Mouse (Mus musculus): ENCODE data around the gene Mapkapk2. TPM values are rescaled to one million over a fixed set of nuclear protein-coding genes. Genes with fewer than 3 reads are reported as not detected.

Mapkapk2 gene
- total and polyA plus RNA-seq, 3 experiments, result 196 to 363 (median 283) TPM

GRCm38 (mm10) chr1:131059411-131059810 is 38.2 kb downstream of the Mapkapk2 start:
- no peak overlapping the region for H3K9ac ChIP-seq (ENCODE audit: low read depth, low read length)
- H3K27me3 ChIP-seq (ENCODE audit: control insufficient read depth, insufficient read depth, low read length), result no peaks in the 10 kb centered on the region
- H3K36me3 ChIP-seq (ENCODE audit: control insufficient read depth, insufficient read depth, low read length), result peaks cover 4% of the 10 kb centered on the region; the same call in 1 of the 2 replicates
- intact Hi-C loops (cut with DNase I), result loop anchor here (10.0 kb wide), 1 partner anchor 515 kb away; no protein-coding TSS in a partner anchor
- peaks cover 2% of the 10 kb centered on the region; the same call in 1 of the 2 replicates for H3K79me2 ChIP-seq (replicated peaks; ENCODE audit: control insufficient read depth, insufficient read depth, low read length)
- H3K4me1 ChIP-seq (ENCODE audit: control insufficient read depth, insufficient read depth, low read length), result peaks cover 36% of the 10 kb centered on the region
- H3K27ac ChIP-seq, result no peak overlapping the region
- no peak overlapping the region for H3K4me3 ChIP-seq
- TF ChIP-seq POLR2A (IDR thresholded peaks at IDR 0.05; ENCODE audit: insufficient read depth, low read depth, low read length), result no peak
- TF ChIP-seq CTCF (IDR thresholded peaks at IDR 0.05), result no peak
- TF ChIP-seq EP300 (IDR thresholded peaks at IDR 0.05; ENCODE audit: insufficient read depth, low read depth, low read length), result no peak
- DNase-seq, result no peak
- WGBS, result 17% methylated on average over 1 of the region's 1 CpGs

GRCm38 (mm10) chr1:131058431-131058830 is 39.2 kb downstream of the Mapkapk2 start:
- no peak overlapping the region for H3K9ac ChIP-seq (ENCODE audit: low read depth, low read length)
- intact Hi-C loops (cut with DNase I), result loop anchor here (10.0 kb wide), 1 partner anchor 514 kb away; no protein-coding TSS in a partner anchor
- WGBS, result 51% methylated on average over 7 of the region's 7 CpGs
- no peak for DNase-seq
- TF ChIP-seq EP300 (IDR thresholded peaks at IDR 0.05; ENCODE audit: insufficient read depth, low read depth, low read length) (no peak), CTCF (IDR thresholded peaks at IDR 0.05) (no peak), POLR2A (IDR thresholded peaks at IDR 0.05; ENCODE audit: insufficient read depth, low read depth, low read length) (no peak)
- H3K27me3 ChIP-seq (ENCODE audit: control insufficient read depth, insufficient read depth, low read length), result no peaks in the 10 kb centered on the region
- no peaks in the 10 kb centered on the region; the same call in 1 of the 2 replicates for H3K79me2 ChIP-seq (replicated peaks; ENCODE audit: control insufficient read depth, insufficient read depth, low read length)
- peaks cover 4% of the 10 kb centered on the region; the same call in 1 of the 2 replicates for H3K36me3 ChIP-seq (ENCODE audit: control insufficient read depth, insufficient read depth, low read length)
- H3K27ac ChIP-seq, result no peak overlapping the region
- H3K4me1 ChIP-seq (ENCODE audit: control insufficient read depth, insufficient read depth, low read length), result peaks cover 28% of the 10 kb centered on the region
- no peak overlapping the region for H3K4me3 ChIP-seq

GRCm38 (mm10) chr1:131054251-131054650 is 43.4 kb downstream of the Mapkapk2 start:
- no peak for TF ChIP-seq POLR2A (IDR thresholded peaks at IDR 0.05; ENCODE audit: insufficient read depth, low read depth, low read length)
- no peak for TF ChIP-seq EP300 (IDR thresholded peaks at IDR 0.05; ENCODE audit: insufficient read depth, low read depth, low read length)
- no peak for TF ChIP-seq CTCF (IDR thresholded peaks at IDR 0.05)
- WGBS, result 81% methylated on average over 4 of the region's 4 CpGs
- no peaks in the 10 kb centered on the region for H3K27me3 ChIP-seq (ENCODE audit: control insufficient read depth, insufficient read depth, low read length)
- intact Hi-C loops (cut with DNase I), result loop anchor here (10.0 kb wide), 1 partner anchor 509 kb away; no protein-coding TSS in a partner anchor
- no peaks in the 10 kb centered on the region for H3K36me3 ChIP-seq (ENCODE audit: control insufficient read depth, insufficient read depth, low read length)
- no peak overlapping the region for H3K4me3 ChIP-seq
- no peaks in the 10 kb centered on the region for H3K79me2 ChIP-seq (replicated peaks; ENCODE audit: control insufficient read depth, insufficient read depth, low read length)
- H3K9ac ChIP-seq (ENCODE audit: low read depth, low read length), result no peak overlapping the region
- DNase-seq, result no peak
- no peak overlapping the region for H3K27ac ChIP-seq
- peaks cover 3% of the 10 kb centered on the region for H3K4me1 ChIP-seq (ENCODE audit: control insufficient read depth, insufficient read depth, low read length)

- Histone ChIP-seq H3K9ac (ENCODE audit: low read depth, low read length) (no peak overlapping the region), H3K27me3 (ENCODE audit: control insufficient read depth, insufficient read depth, low read length) (no peaks in the 10 kb centered on the region), H3K27ac (no peak overlapping the region), H3K36me3 (ENCODE audit: control insufficient read depth, insufficient read depth, low read length) (no peaks in the 10 kb centered on the region), H3K4me1 (ENCODE audit: control insufficient read depth, insufficient read depth, low read length) (peaks cover 1% of the 10 kb centered on the region; the same call in 1 of the 2 replicates), H3K79me2 (replicated peaks; ENCODE audit: control insufficient read depth, insufficient read depth, low read length) (no peaks in the 10 kb centered on the region), H3K4me3 (no peak overlapping the region)
- intact Hi-C loops (cut with DNase I), result loop anchor here (1.0 to 10.0 kb wide), 3 partner anchors 67 to 509 kb away; no protein-coding TSS in a partner anchor
- TF ChIP-seq POLR2A (IDR thresholded peaks at IDR 0.05; ENCODE audit: insufficient read depth, low read depth, low read length) (no peak), EP300 (IDR thresholded peaks at IDR 0.05; ENCODE audit: insufficient read depth, low read depth, low read length) (no peak), CTCF (IDR thresholded peaks at IDR 0.05) (no peak; the same call in 1 of the 2 replicates)
- 65% methylated on average over 4 of the region's 4 CpGs for WGBS
- DNase-seq, result no peak
These were observed 44.0 kb downstream of the Mapkapk2 start for GRCm38 (mm10) chr1:131053656-131054055.

GRCm38 (mm10) chr1:131053239-131053638 is 44.4 kb downstream of the Mapkapk2 start:
- Histone ChIP-seq H3K36me3 (ENCODE audit: control insufficient read depth, insufficient read depth, low read length) (no peaks in the 10 kb centered on the region), H3K4me3 (no peak overlapping the region), H3K9ac (ENCODE audit: low read depth, low read length) (no peak overlapping the region), H3K27me3 (ENCODE audit: control insufficient read depth, insufficient read depth, low read length) (no peaks in the 10 kb centered on the region), H3K4me1 (ENCODE audit: control insufficient read depth, insufficient read depth, low read length) (peaks cover 1% of the 10 kb centered on the region; the same call in 1 of the 2 replicates), H3K79me2 (replicated peaks; ENCODE audit: control insufficient read depth, insufficient read depth, low read length) (no peaks in the 10 kb centered on the region), H3K27ac (no peak overlapping the region)
- peak in 1 of 2 experiments; percentile 64 for DNase-seq
- intact Hi-C loops (cut with DNase I), result loop anchor here (1.0 to 10.0 kb wide), 3 partner anchors 66 to 508 kb away; no protein-coding TSS in a partner anchor
- 7% methylated on average over 8 of the region's 8 CpGs for WGBS
- peak; percentile 62; the same call in 1 of the 2 replicates for TF ChIP-seq EP300 (IDR thresholded peaks at IDR 0.05; ENCODE audit: insufficient read depth, low read depth, low read length)
- peak; percentile 82 for TF ChIP-seq CTCF (IDR thresholded peaks at IDR 0.05)
- TF ChIP-seq POLR2A (IDR thresholded peaks at IDR 0.05; ENCODE audit: insufficient read depth, low read depth, low read length), result no peak

- intact Hi-C loops (cut with DNase I), result loop anchor here (10.0 kb wide), 1 partner anchor 506 kb away; no protein-coding TSS in a partner anchor
- Histone ChIP-seq H3K79me2 (replicated peaks; ENCODE audit: control insufficient read depth, insufficient read depth, low read length) (no peaks in the 10 kb centered on the region), H3K36me3 (ENCODE audit: control insufficient read depth, insufficient read depth, low read length) (no peaks in the 10 kb centered on the region), H3K9ac (ENCODE audit: low read depth, low read length) (no peak overlapping the region), H3K27me3 (ENCODE audit: control insufficient read depth, insufficient read depth, low read length) (no peaks in the 10 kb centered on the region), H3K4me3 (no peak overlapping the region), H3K4me1 (ENCODE audit: control insufficient read depth, insufficient read depth, low read length) (peaks cover 1% of the 10 kb centered on the region; the same call in 1 of the 2 replicates), H3K27ac (no peak overlapping the region)
- DNase-seq, result peak in 1 of 2 experiments; percentile 4
- 52% methylated on average over 7 of the region's 7 CpGs for WGBS
- TF ChIP-seq POLR2A (IDR thresholded peaks at IDR 0.05; ENCODE audit: insufficient read depth, low read depth, low read length) (no peak), EP300 (IDR thresholded peaks at IDR 0.05; ENCODE audit: insufficient read depth, low read depth, low read length) (no peak), CTCF (IDR thresholded peaks at IDR 0.05) (no peak)
These were observed 46.6 kb downstream of the Mapkapk2 start for GRCm38 (mm10) chr1:131051073-131051472.
